Mouse (Mus musculus): Measurements from ENCODE around the gene Syna.

Gene Syna

DNA sequence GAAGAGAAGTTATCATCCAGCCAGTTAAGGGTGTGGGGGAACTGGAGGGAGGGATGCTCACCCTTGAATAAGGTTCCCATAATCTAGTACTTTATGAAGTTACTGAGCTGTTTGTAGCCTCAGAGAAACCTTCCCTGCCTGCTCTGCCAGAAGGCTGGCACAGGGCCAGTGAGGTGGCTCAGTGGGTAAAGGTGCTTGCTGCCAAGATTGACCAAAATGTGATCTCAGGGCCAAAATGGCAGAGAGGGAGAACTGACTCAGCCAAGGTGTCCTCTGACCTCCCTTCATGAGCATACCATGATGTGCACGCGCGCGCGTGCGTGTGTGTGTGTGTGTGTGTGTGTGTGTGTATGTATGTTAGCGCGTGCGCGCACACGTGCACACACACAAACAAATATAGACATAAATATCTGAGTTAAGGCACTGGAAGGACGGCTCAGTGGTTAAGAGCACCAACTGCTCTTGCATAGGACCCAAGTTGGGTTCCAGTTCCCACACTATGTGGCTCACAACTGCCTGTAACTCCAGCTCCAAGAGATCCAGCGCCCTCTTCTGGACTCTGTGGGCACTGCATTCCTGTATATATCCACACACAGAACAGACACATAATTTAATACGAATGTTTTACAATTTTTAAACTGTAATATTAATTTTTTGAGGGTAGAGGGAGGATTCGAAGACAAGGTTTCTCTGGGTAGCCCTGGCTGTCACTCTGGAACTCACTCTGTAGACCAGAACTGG lies 33.8 kb downstream of the Syna start:
- DNase-seq: no peak

DNA sequence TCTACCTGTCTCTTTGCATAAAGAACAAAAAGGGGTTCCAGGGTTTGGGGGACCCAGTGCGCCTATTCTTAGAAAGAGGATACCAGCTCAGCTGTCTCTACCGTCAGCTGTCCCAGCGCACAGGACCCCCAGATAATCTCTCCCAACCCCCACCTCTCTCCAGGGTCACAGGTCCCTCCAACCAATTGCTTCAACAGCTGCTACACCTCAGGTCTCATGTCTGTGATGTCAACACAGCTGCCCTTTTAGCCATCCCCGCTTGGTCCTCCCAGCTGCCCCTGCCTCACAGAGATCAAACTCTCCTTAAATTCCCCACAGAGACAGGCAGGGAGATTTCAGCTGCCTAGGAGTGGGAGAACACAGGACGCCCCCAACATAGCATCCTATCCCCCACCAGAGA lies 36.2 kb downstream of the Syna start:
- no peak for DNase-seq

DNA sequence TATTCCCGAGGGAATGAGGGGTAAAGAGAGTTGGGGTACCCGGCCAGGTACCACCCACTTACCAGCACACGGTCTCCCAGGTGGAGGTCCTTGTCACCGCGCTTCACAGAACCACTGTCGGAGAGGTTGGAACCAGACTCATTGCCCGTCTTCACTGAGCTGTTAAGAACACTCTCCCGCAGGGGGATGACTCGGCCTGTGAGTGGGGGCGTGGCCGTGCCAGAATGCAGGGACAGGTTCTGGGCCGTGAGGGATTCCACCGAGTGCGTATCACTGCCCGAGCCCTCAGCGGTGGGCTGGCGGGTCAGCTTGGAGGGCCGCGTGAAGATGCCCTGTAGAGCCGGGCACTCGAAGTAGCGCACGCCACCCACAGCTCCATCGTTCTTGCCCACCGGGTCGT lies 37.4 kb downstream of the Syna start:
- no peak for DNase-seq

DNA sequence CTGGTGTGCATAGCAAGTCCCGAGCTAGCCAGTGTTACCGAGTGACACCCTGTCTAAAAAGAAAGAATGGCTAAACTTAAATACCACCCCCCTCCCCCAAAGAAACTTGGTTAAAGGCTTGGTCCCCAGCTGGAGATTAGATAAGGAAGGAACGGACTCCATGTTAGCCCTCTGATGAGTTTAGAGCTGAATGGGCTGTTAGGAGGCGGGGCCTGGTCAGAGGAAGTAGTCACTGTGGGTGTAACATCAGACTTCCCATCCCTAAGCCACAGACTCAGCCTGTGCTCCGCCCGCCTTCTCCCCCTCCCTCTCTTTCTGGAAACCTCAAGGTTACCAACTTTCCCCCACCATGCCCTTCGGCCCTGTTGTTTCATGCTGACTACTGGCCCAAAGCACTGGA lies 38.2 kb downstream of the Syna start:
- peak; percentile 25 to 34 for DNase-seq

DNA sequence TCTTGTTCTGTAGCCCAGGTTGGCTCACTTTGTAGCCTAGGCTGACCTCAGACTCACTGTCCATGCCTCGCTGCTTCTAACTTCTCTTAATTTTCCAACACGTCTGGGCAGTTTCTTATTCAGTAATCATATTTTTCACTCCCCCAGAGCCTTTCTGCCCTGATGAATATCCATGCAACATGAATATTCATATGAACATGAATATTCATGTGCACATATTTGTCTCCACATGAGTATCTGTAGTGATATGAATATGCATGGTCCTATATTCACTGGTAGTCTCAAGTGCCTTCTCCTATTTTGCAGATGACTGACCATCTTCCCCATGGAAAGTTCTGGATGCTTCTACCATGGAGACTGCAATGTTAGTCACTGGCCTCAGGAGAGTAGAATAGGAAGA lies 38.8 kb downstream of the Syna start:
- no peak for DNase-seq

DNA sequence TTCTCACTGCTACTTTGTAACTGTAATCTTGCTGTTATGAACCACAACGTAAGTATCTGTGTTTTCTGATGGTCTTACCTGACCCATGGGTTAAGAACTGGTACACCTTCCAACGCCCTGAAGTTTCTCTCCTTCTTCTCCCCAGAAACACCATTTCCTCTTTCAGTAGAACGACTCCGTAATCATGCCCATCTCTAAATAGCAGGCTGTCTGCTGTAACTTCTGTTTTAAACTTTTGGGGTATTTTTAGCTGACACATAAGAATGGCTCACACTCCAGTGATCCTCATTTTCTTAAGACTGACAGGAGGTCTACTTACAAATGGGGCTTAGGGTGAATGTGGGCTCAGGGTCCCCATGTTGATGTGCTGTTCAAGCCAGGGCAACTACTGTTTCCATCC lies 39.9 kb downstream of the Syna start:
- DNase-seq: no peak

DNA sequence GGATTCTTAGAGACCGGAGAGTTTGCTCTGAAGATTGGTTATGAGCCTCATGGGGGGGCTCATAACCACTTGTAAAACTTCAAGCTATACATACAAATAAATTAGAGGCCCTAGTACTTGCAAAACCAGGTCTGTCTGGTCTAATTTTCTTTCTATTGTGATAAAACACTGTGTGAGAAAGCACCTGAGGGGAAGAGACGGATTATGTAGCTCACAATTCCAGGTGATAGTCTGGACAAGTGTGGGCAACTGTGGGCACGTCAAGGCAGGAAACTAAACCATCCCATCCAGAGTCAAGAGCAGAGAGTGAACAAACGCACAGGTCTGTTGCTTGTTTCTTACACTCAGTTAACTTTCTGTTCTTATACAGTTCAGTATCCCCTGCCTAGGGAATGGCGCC lies 40.5 kb downstream of the Syna start:
- DNase-seq: no peak

DNA sequence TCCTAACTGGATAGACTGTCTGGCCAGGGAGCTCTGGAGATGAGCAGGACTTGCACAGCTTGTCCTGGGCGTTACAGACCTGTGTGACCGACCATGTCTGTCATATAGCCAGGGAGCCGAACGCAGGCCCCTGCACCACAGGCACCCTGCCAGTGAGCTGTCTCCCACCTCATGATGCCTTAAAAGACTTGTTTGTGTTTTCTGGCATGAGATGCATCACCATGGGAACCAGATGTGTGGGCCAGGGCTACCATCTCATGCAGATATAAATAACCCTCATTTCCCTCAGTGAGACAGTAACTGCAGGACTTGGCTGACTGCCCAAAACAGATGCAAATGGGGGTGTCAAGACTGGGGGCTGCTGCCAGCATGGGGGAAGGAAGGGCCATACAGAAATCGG lies 47.9 kb downstream of the Syna start:
- DNase-seq: no peak

DNA sequence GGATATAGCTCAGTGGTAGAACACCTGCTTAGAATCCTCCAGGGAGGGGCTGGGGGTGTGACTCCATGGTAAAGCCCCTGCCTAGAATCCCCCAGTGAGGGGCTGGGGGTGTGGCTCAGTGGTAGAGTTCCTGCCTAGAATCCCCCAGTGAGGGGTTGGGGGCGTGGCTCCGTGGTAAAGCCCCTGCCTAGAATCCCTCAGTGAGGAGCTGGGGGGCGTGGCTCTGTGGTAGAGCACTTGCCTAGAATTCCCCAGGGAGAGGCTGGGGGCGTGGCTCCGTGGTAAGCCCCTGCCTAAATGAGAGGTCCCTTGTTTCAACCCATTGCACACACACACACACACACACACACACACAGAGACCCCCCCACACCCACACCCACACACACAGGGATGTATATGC lies 49.7 kb downstream of the Syna start:
- no peak for DNase-seq

DNA sequence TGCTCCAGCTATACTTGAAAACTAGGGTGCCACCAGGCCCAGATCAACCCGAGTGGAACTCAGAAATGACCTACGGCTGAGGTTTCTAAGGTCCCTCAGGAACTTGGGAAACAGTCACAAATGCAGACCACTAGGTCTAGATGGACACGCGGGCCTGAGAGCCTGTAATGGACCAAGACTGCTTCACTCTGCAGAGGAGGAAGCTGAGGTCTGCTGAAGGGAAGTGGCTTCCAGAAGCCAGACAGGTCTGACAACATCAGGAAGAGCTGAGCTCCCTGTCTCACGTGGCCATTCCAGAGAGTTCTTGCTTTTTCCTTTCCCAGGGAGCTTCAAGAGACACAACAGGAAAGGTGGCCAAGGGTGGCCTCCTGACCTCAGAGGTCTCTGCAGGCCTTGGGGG lies 51.0 kb downstream of the Syna start:
- DNase-seq: no peak

Measured in B cell, adult 2 months (primary cell).